Mouse (Mus musculus): Measurements from ENCODE around the gene Pcyt2. TPM values are rescaled to one million over a fixed set of nuclear protein-coding genes. Genes with fewer than 3 reads are reported as not detected.

Pcyt2 gene
- 143 and 147 TPM in 2 replicates for polyA plus RNA-seq (2016; fragmentation: Nextera tagmentation; extraction: Ambion mirVana)

DNA sequence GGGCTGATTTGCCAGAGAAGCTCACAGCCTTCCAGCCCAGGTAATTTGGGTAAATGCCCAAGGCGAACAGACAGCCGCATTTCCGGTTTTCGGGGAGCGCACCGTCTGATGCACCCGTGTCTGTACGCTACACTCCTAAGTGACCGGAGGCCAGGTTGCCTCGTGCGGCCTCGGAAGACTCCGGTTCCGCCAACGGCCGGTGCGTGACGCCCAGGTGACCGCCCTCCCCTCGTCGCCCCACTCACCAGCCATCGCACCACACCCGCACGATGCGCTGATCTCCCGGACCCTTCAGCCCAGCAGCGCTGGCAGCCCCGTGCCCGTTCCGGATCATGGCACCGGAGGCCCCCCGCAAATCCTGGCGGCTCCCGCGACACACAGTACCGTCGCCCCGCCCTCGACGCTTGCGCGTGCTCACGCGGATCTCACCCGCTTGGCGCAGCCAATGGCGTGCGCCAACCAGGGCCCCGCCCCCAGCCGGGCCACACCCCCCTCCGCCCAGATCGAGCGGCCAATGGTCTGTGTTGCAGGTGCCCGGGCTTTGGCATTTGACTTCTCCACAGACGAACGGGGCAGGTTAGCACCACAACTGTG is at the start of gene Pcyt2:
Gene Pcyt2, minus strand, starts transcription at position 418 of the 594 bp plus-strand sequence.
- Histone ChIP-seq H3K9me3 (no peaks in the 10 kb centered on the region), H3K27me3 (no peaks in the 10 kb centered on the region), H3K9ac (peak within 1 kb of the TSS; percentile 75), H3K4me3 (peak within 1 kb of the TSS; percentile 80), H3K36me3 (peaks cover 67% of the 10 kb centered on the region), H3K4me2 (replicated peaks) (peak within 1 kb of the TSS; percentile 78), H3K4me1 (peaks cover 10% of the 10 kb centered on the region), H3K27ac (peak within 1 kb of the TSS; percentile 60)
- under 1% methylated on average over 56 of the region's 56 CpGs for WGBS
- ATAC-seq (ENCODE audit: insufficient number of reproducible peaks, insufficient read depth, low FRiP score, low TSS enrichment), result peak; percentile 85

DNA sequence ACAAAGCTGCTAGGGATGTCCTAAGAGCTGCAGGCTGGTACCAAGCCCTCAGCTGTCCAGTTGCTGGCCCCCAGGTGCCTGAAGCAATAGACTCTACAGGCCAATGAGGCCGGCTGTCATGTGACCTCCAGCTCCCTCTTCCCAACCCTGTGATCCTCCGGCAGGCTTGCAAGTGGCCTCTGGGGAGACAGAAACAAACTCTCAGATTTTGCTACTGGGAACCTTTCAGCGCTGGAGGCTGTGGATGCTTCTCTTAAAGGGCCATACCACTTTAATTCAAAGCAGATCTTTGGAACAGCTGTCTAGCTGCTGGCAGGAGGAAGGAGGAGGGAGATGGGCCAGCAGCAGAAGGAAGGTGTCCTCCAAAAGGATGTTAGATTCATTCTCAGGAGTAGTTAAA is 48.9 kb upstream of the Pcyt2 start:
- no peaks in the 10 kb centered on the region for H3K36me3 ChIP-seq
- no peak overlapping the region for H3K4me3 ChIP-seq
- H3K27me3 ChIP-seq, result peaks cover 35% of the 10 kb centered on the region
- no peak for ATAC-seq (ENCODE audit: insufficient number of reproducible peaks, insufficient read depth, low FRiP score, low TSS enrichment)
- peaks cover 8% of the 10 kb centered on the region; the same call in 1 of the 2 replicates for H3K4me1 ChIP-seq
- no peaks in the 10 kb centered on the region for H3K9me3 ChIP-seq
- H3K27ac ChIP-seq, result no peak overlapping the region
- no peak overlapping the region for H3K9ac ChIP-seq
- H3K4me2 ChIP-seq (replicated peaks), result 0 out of 2 replicates have a peak overlapping the region, but pooled peaks have one; percentile 1
- 4% methylated on average over 3 of the region's 3 CpGs for WGBS

DNA sequence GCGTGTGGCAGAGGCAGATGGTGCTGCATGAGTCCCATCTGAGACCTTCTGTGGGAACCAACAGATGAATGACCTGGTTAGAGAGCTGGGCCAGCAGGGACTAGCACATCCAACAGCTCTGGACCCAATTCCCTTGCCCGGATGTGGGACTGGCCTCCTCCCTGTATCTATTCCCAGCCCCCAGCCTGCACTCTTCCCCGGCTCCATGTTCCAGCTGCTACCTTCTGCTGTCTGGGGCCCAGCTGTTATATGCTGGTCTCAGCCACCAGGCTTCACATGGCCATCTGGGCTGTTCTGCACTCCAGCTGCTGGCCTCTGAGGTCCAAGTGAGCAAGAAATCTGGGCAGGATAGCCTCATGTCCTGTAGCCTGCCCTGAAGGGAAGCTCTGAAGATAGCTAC is 47.7 kb upstream of the Pcyt2 start:
- no peak overlapping the region for H3K27ac ChIP-seq
- H3K4me3 ChIP-seq, result no peak overlapping the region
- no peaks in the 10 kb centered on the region for H3K9me3 ChIP-seq
- no peaks in the 10 kb centered on the region for H3K36me3 ChIP-seq
- 63% methylated on average over 3 of the region's 3 CpGs for WGBS
- peaks cover 47% of the 10 kb centered on the region for H3K27me3 ChIP-seq
- no peak overlapping the region for H3K4me2 ChIP-seq (replicated peaks)
- H3K9ac ChIP-seq, result no peak overlapping the region
- no peak for ATAC-seq (ENCODE audit: insufficient number of reproducible peaks, insufficient read depth, low FRiP score, low TSS enrichment)
- peaks cover 18% of the 10 kb centered on the region; the same call in 1 of the 2 replicates for H3K4me1 ChIP-seq

DNA sequence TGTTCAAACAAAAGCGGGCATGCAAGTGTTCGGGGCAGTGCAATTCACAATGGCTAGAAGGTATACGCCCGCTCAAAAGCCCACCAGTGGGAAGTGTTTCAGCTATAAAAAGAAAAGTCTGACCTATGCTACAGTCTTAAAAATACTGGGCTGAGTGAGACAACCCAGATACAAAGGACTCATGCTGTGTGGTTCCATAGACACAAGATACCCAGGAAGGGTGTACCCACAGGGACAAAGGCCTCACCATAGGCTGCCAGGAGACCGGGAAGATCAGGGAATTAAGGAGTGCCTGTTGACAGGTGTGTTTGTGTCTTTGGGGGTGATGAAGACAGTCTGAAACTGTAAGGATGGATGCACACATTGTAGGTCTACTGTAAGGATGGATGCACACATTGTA is 46.0 kb upstream of the Pcyt2 start:
- Histone ChIP-seq H3K36me3 (no peaks in the 10 kb centered on the region), H3K4me3 (no peak overlapping the region), H3K4me1 (peaks cover 24% of the 10 kb centered on the region; the same call in 1 of the 2 replicates), H3K27ac (no peak overlapping the region), H3K4me2 (replicated peaks) (no peak overlapping the region), H3K9ac (no peak overlapping the region), H3K27me3 (peaks cover 64% of the 10 kb centered on the region), H3K9me3 (no peaks in the 10 kb centered on the region)
- 74% methylated on average over 5 of the region's 5 CpGs for WGBS
- ATAC-seq (ENCODE audit: insufficient number of reproducible peaks, insufficient read depth, low FRiP score, low TSS enrichment), result no peak

DNA sequence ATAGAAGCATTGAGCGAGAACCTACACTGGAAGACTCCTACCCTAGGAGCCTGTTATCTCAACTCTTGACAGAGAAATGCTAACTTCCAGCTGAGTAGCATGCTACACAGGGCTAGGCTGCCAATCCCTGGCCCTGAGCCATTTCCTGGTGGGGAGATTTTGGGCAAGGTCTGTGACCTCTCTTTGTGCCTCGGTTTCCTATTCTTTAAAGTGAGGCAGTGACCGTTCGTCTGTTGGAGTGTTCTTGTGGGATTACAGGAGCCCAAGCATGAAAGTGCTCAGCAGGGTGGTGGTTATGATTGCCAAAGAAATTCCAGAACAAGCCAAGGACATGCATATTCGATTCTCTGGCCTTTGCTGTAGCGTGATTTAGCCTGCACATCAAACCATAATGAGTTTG is 45.0 kb upstream of the Pcyt2 start:
- H3K9me3 ChIP-seq, result no peaks in the 10 kb centered on the region
- no peak overlapping the region for H3K9ac ChIP-seq
- 58% methylated on average over 6 of the region's 6 CpGs for WGBS
- peaks cover 24% of the 10 kb centered on the region; the same call in 1 of the 2 replicates for H3K4me1 ChIP-seq
- no peak overlapping the region for H3K4me3 ChIP-seq
- H3K27me3 ChIP-seq, result peaks cover 73% of the 10 kb centered on the region
- no peaks in the 10 kb centered on the region for H3K36me3 ChIP-seq
- H3K27ac ChIP-seq, result no peak overlapping the region
- H3K4me2 ChIP-seq (replicated peaks), result no peak overlapping the region
- no peak for ATAC-seq (ENCODE audit: insufficient number of reproducible peaks, insufficient read depth, low FRiP score, low TSS enrichment)

DNA sequence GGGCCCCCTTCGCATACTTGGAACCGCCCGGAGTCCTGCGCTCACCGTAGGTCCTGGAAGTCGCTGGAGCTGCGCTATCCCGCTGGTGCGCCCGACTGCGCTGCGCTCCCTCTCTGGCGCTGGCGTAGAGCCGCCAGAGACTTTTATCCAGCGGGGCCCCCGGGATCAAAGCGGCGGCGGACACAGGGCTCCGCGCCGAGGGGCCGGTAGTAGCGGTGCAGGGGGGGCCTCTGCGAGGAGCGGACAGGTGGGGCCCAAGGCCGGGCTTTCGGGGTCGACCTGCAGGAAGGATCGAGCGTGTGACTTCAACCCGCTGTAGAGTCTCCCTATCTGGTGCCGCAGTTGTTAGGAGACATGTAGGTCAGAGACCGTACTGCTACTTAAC is 43.3 kb upstream of the Pcyt2 start, which contains the start of gene Notum:
Gene Notum, minus strand, starts transcription at position 100 of the 385 bp plus-strand sequence.
- Histone ChIP-seq H3K4me3 (peak within 1 kb of the TSS; percentile 43), H3K27ac (0 out of 2 replicates have a peak within 1 kb of the TSS, but pooled peaks have one; percentile 11), H3K4me1 (peaks cover 16% of the 10 kb centered on the region; the same call in 1 of the 2 replicates), H3K4me2 (replicated peaks) (peak within 1 kb of the TSS; percentile 68), H3K36me3 (no peaks in the 10 kb centered on the region), H3K27me3 (peaks cover 86% of the 10 kb centered on the region), H3K9me3 (no peaks in the 10 kb centered on the region), H3K9ac (peak within 1 kb of the TSS; percentile 48)
- no peak for ATAC-seq (ENCODE audit: insufficient number of reproducible peaks, insufficient read depth, low FRiP score, low TSS enrichment)
- WGBS, result under 1% methylated on average over 35 of the region's 35 CpGs

DNA sequence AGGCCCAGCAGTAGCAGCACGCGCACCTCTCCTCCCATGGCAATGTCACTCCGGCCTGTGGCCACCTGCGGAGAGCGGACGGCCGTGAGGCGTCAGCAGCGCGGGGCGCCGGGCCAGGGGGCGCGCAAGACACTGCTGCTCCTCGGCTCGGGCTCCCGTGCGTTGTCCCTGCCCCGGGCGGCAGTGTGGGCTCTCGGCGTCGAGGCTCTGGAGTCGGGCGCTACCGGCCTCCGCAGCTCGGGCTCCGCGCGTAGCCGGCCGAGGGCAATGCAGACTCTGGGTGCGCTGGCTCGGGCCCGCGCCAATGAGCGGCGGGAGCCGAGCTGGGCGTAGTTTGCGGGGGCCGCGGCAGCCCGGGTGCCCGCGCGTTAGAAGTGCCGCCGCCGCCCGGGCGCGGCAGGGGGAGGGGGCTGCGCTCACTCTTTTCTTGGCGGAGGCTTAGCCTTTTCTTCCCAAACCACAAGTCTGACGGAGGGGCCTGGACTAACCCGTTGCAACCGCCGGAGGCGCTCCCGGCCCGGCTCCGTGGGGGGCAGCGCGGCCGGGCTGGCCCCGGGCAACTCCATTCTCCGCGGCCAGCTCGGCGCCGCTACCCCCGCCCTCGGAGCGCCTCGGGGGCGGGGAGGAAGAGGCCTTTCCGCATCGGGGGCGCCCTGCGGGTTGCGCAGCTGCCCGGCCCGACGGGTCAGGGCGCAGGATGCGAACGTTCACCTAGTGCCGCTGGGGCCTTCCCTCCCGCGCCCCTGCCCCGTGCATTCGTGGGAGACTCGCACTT is 42.8 kb upstream of the Pcyt2 start:
- Histone ChIP-seq H3K27me3 (peaks cover 89% of the 10 kb centered on the region), H3K9me3 (no peaks in the 10 kb centered on the region), H3K4me1 (peaks cover 16% of the 10 kb centered on the region; the same call in 1 of the 2 replicates), H3K36me3 (no peaks in the 10 kb centered on the region), H3K9ac (peak overlapping the region; percentile 48), H3K4me3 (peak overlapping the region; percentile 43), H3K4me2 (replicated peaks) (peak overlapping the region; percentile 68), H3K27ac (0 out of 2 replicates have a peak overlapping the region, but pooled peaks have one; percentile 11)
- peak; percentile 54 for ATAC-seq (ENCODE audit: insufficient number of reproducible peaks, insufficient read depth, low FRiP score, low TSS enrichment)
- WGBS, result 1% methylated on average over 95 of the region's 95 CpGs

DNA sequence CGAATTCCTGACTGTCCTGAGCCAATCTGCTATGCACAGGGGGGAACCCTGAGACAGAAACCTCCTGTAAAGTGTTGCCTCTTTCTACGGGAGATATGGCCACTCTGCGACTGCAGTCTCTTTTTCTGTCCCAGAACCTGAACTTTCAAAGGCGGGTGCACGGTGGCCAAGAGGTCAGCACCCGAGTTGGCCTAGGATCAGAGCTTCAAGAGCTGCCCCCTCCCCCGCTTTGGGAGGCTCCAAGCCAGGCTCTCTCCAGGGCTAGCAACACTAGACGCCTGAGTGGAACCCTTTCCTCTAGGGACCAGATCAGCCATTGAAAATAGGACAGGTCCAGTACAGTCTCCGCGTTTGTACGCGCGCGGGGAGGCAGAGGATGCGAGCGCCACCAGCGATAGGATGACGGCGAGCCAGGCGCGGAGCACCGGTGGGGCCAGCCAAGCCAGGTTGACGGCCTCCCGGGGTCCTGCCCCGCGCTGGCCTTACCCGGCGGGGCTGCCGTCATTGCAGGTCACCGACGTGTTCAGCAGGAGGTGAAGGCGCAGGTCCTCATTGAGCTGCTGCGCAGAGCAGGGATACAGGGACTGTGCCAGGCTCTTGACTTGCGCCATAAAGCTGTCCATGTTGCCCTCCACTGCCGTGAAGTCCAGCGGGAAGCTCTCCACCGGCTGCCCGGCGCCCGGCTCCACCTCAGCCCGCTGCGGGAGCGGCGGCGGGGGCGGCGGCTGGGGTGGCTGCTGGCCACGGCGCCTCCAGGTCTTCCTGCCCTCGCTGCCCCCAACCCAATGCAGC is 42.0 kb upstream of the Pcyt2 start:
- H3K27me3 ChIP-seq, result peaks cover 88% of the 10 kb centered on the region
- H3K9ac ChIP-seq, result peak overlapping the region; percentile 48; the same call in 1 of the 2 replicates
- ATAC-seq (ENCODE audit: insufficient number of reproducible peaks, insufficient read depth, low FRiP score, low TSS enrichment), result no peak
- H3K4me2 ChIP-seq (replicated peaks), result peak overlapping the region; percentile 68
- no peaks in the 10 kb centered on the region for H3K9me3 ChIP-seq
- 3% methylated on average over 49 of the region's 50 CpGs for WGBS
- H3K4me1 ChIP-seq, result peaks cover 16% of the 10 kb centered on the region; the same call in 1 of the 2 replicates
- 0 out of 2 replicates have a peak overlapping the region, but pooled peaks have one; percentile 11 for H3K27ac ChIP-seq
- no peaks in the 10 kb centered on the region for H3K36me3 ChIP-seq
- peak overlapping the region; percentile 43 for H3K4me3 ChIP-seq

DNA sequence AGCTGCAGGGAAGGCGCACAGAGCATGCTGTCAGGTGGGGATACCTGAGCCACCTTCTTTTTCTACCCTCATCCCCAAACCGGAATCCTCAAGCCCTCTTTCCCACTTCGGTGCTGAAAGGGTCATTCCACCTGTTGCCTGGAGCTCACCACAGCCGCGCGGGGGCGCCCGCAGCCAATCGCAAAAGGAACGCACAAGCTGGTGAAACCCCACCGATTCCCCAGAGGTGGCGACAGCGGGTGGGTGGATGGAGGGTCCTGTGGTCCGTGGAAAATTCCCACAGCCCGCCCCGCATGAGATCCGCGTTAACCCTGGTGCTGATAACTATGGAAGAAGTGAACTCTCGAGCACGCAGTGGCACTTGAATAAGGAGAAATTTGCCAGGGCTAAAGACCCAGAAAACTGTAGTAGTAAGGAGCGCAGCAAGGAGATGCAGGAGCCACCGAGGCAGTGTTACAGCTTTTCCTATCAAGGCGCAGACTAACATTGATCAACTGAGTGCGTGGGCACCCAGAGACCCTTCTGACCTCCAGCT is 41.2 kb upstream of the Pcyt2 start:
- no peak for ATAC-seq (ENCODE audit: insufficient number of reproducible peaks, insufficient read depth, low FRiP score, low TSS enrichment)
- no peak overlapping the region for H3K9ac ChIP-seq
- H3K27me3 ChIP-seq, result peaks cover 85% of the 10 kb centered on the region

DNA sequence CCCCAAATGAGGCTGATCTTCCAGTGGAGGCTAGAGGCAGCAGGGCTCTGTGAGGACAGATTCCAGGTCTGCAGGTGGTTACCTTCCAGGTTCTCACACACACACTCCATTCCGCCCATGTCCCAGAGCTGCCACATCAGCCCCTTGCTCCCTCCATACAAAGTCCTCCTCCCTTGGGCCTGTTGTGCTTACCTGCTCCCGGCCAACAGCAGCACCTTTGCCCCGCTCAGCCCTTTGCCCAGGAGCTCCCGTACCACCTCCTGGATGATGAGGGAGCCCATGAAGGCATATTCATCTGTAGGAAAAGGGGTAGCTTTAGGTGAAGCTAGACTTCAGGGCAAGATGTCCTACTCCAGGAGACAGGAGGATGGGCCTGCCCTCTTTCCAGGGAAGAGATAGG is 39.6 kb upstream of the Pcyt2 start:
- Histone ChIP-seq H3K27me3 (peaks cover 69% of the 10 kb centered on the region), H3K9me3 (no peaks in the 10 kb centered on the region), H3K36me3 (no peaks in the 10 kb centered on the region), H3K9ac (no peak overlapping the region), H3K27ac (no peak overlapping the region), H3K4me3 (no peak overlapping the region), H3K4me1 (peaks cover 16% of the 10 kb centered on the region; the same call in 1 of the 2 replicates), H3K4me2 (replicated peaks) (no peak overlapping the region)
- ATAC-seq (ENCODE audit: insufficient number of reproducible peaks, insufficient read depth, low FRiP score, low TSS enrichment), result no peak
- WGBS, result 85% methylated on average over 4 of the region's 4 CpGs

More for the DNA sequence above, 41.2 kb upstream of the Pcyt2 start:
- 3% methylated on average over 24 of the region's 24 CpGs for whole genome bisulfite sequencing
- Histone ChIP-seq H3K4me3 (peak overlapping the region; percentile 43), H3K4me2 (replicated peaks) (peak overlapping the region; percentile 68; the same call in 1 of the 2 replicates), H3K27ac (no peak overlapping the region), H3K9me3 (no peaks in the 10 kb centered on the region), H3K36me3 (no peaks in the 10 kb centered on the region), H3K4me1 (peaks cover 16% of the 10 kb centered on the region; the same call in 1 of the 2 replicates)

DNA sequence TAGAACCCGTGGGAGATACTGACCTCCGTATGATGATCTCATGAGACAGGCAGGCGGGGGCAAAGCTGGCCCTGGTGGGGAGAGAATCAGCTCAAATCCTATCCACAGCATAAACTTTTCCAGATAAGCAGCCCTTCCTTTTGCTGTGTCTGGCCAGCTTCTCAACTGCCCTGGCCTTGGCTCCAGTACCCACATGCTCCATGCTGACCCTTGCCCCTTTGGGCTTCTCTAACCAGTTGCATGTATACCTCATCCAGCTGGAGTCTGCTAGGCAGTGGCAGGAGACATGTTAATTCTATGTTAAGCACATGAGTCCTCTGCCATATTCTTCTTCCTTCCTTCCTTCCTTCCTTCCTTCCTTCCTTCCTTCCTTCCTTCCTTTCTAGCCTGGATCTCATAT is 37.0 kb upstream of the Pcyt2 start:
- 52% methylated on average over 3 of the region's 3 CpGs for WGBS
- Histone ChIP-seq H3K36me3 (no peaks in the 10 kb centered on the region), H3K9ac (no peak overlapping the region), H3K4me1 (no peaks in the 10 kb centered on the region), H3K4me2 (replicated peaks) (no peak overlapping the region), H3K27me3 (peaks cover 43% of the 10 kb centered on the region), H3K4me3 (no peak overlapping the region), H3K27ac (no peak overlapping the region), H3K9me3 (no peaks in the 10 kb centered on the region)
- no peak for ATAC-seq (ENCODE audit: insufficient number of reproducible peaks, insufficient read depth, low FRiP score, low TSS enrichment)

Measured in embryonic facial prominence, embryonic 12.5 days (tissue).